Mouse (Mus musculus): ENCODE results near the gene Cdca8. TPM values are rescaled to one million over a fixed set of nuclear protein-coding genes. Genes with fewer than 3 reads are reported as not detected.
"Not testable (repeated sequence)": the region's sequence is repeated elsewhere in the genome, so short reads cannot be mapped to it uniquely, and the experiment has no call there.

Cdca8 gene
- total RNA-seq (2012; rRNA removed) = 101 and 111 TPM in 2 replicates
- total RNA-seq (2014; rRNA removed) = 55.2 and 58.8 TPM in 2 replicates
- polyA plus RNA-seq (2012; ENCODE audit: insufficient read length, low read depth) = 174 and 188 TPM in 2 replicates

GRCm38 (mm10) chr4:124939211-124939610 is at the start of gene Cdca8:
Cdca8 (minus strand) TSS chr4:124939311.
- H3K4me1 ChIP-seq (ENCODE audit: control insufficient read depth in 1 of 2, insufficient read depth in 2 of 2) = peaks cover 3 to 29% of the 10 kb centered on the region in 2 experiments; a peak in 2 of 4 replicates
- H3K36me3 ChIP-seq (replicated peaks in 1 of 2; ENCODE audit: control insufficient read depth in 1 of 2, insufficient read depth in 1 of 2, low read length in 1 of 2) = peaks cover 34 to 61% of the 10 kb centered on the region in 2 experiments
- dilution Hi-C loops (cut with MboI; ENCODE audit: extremely low pct_ligation_motif_present, extremely low pct_unique_long_range_greater_than_20kb, low sequenced_read_pairs); H3K27ac ChIP-seq (ENCODE audit: insufficient read depth, low read depth); H3K9me3 ChIP-seq (replicated peaks; ENCODE audit: low read length); in situ Hi-C loops (cut with MboI; ENCODE audit: low pct_ligation_motif_present, low pct_unique_long_range_greater_than_20kb, low sequenced_read_pairs); H3K9ac ChIP-seq (ENCODE audit: insufficient read depth, low read depth); H3K4me3 ChIP-seq (replicated peaks in 1 of 3; ENCODE audit: low read depth in 2 of 3, low read length in 2 of 3, poor library complexity in 1 of 3); DNase-seq (ENCODE audit: extremely low read depth); H3K27me3 ChIP-seq (replicated peaks): not testable (repeated sequence)
- H3K4me2 ChIP-seq (ENCODE audit: insufficient read depth, low read depth, poor library complexity, severe bottlenecking) = peak within 1 kb of the TSS; percentile 91
- H3K79me2 ChIP-seq (replicated peaks; ENCODE audit: control insufficient read depth, extremely low read depth, insufficient read depth, poor library complexity, severe bottlenecking) = peaks cover 32% of the 10 kb centered on the region

- TF ChIP-seq JUND (conservative IDR thresholded peaks at IDR 0.05; ENCODE audit: low read depth, low read length) (no peak), POLR2AphosphoS2 (IDR thresholded peaks at IDR 0.05; ENCODE audit: low read depth, low read length) (no peak), ELF1 (IDR thresholded peaks at IDR 0.05; ENCODE audit: low read depth, low read length) (no peak), MYC (IDR thresholded peaks at IDR 0.05; ENCODE audit: low read depth, low read length) (no peak), TCF12 (IDR thresholded peaks at IDR 0.05; ENCODE audit: low read depth, low read length) (no peak), TBP (conservative IDR thresholded peaks at IDR 0.05; ENCODE audit: low read depth, low read length) (no peak), MAFK (IDR thresholded peaks at IDR 0.05; ENCODE audit: insufficient replicate concordance, low read length) (no peak)
- H3K4me1 ChIP-seq (ENCODE audit: control insufficient read depth in 1 of 2, insufficient read depth in 2 of 2) = peaks cover 34 to 48% of the 10 kb centered on the region in 2 experiments
- H3K79me2 ChIP-seq (replicated peaks; ENCODE audit: control insufficient read depth, extremely low read depth, insufficient read depth, poor library complexity, severe bottlenecking) = no peaks in the 10 kb centered on the region
- H3K4me2 ChIP-seq (ENCODE audit: insufficient read depth, low read depth, poor library complexity, severe bottlenecking) = peak overlapping the region; percentile 24
- peaks cover 21% of the 10 kb centered on the region for H3K27me3 ChIP-seq (replicated peaks)
- in situ Hi-C loops (cut with MboI; ENCODE audit: low pct_ligation_motif_present, low pct_unique_long_range_greater_than_20kb, low sequenced_read_pairs) = no loop called here
- peaks cover 2% of the 10 kb centered on the region for H3K9me3 ChIP-seq (replicated peaks; ENCODE audit: low read length)
- dilution Hi-C loops (cut with MboI; ENCODE audit: extremely low pct_ligation_motif_present, extremely low pct_unique_long_range_greater_than_20kb, low sequenced_read_pairs) = no loop called here
- no peak overlapping the region for H3K9ac ChIP-seq (ENCODE audit: insufficient read depth, low read depth)
- H3K27ac ChIP-seq (ENCODE audit: insufficient read depth, low read depth) = no peak overlapping the region
- H3K4me3 ChIP-seq (replicated peaks in 1 of 3; ENCODE audit: low read depth in 2 of 3, low read length in 2 of 3, poor library complexity in 1 of 3) = no peak overlapping the region
- no peaks in the 10 kb centered on the region for H3K36me3 ChIP-seq (replicated peaks in 1 of 2; ENCODE audit: control insufficient read depth in 1 of 2, insufficient read depth in 1 of 2, low read length in 1 of 2)
- DNase-seq (ENCODE audit: extremely low read depth) = no peak
Observed at GRCm38 (mm10) chr4:124988382-124988781, 49.3 kb upstream of the Cdca8 start.

- peaks cover 27% of the 10 kb centered on the region for H3K27me3 ChIP-seq (replicated peaks)
Observed at GRCm38 (mm10) chr4:124987711-124988097, 48.6 kb upstream of the Cdca8 start.

More at GRCm38 (mm10) chr4:124987711-124988097, 48.6 kb upstream of the Cdca8 start:
- no peak for TF ChIP-seq MAX (IDR thresholded peaks at IDR 0.05; ENCODE audit: low read length)
- no peak for TF ChIP-seq USF2 (conservative IDR thresholded peaks at IDR 0.05; ENCODE audit: low read depth, low read length)
- dilution Hi-C loops (cut with MboI; ENCODE audit: extremely low pct_ligation_motif_present, extremely low pct_unique_long_range_greater_than_20kb, low sequenced_read_pairs) = no loop called here
- H3K27ac ChIP-seq (ENCODE audit: insufficient read depth, low read depth) = no peak overlapping the region
- H3K9me3 ChIP-seq (replicated peaks; ENCODE audit: low read length) = peaks cover 2% of the 10 kb centered on the region
- DNase-seq (ENCODE audit: extremely low read depth) = no peak
- peaks cover 34 to 48% of the 10 kb centered on the region in 2 experiments for H3K4me1 ChIP-seq (ENCODE audit: control insufficient read depth in 1 of 2, insufficient read depth in 2 of 2)
- in situ Hi-C loops (cut with MboI; ENCODE audit: low pct_ligation_motif_present, low pct_unique_long_range_greater_than_20kb, low sequenced_read_pairs) = no loop called here
- H3K4me3 ChIP-seq (replicated peaks in 1 of 3; ENCODE audit: low read depth in 2 of 3, low read length in 2 of 3, poor library complexity in 1 of 3) = no peak overlapping the region
- no peak overlapping the region for H3K9ac ChIP-seq (ENCODE audit: insufficient read depth, low read depth)
- H3K36me3 ChIP-seq (replicated peaks in 1 of 2; ENCODE audit: control insufficient read depth in 1 of 2, insufficient read depth in 1 of 2, low read length in 1 of 2) = no peaks in the 10 kb centered on the region
- no peaks in the 10 kb centered on the region for H3K79me2 ChIP-seq (replicated peaks; ENCODE audit: control insufficient read depth, extremely low read depth, insufficient read depth, poor library complexity, severe bottlenecking)
- no peak overlapping the region for H3K4me2 ChIP-seq (ENCODE audit: insufficient read depth, low read depth, poor library complexity, severe bottlenecking)

All from CH12.LX (cell line).